Mouse (Mus musculus) heart, embryonic 13.5 days (tissue): ENCODE results near the gene Zyx. TPM values are rescaled to one million over a fixed set of nuclear protein-coding genes. Genes with fewer than 3 reads are reported as not detected.

ENCODE experiments used
- ATAC-seq: fragments of 200-750 bp; cut with Nextera tagmentation; 2 replicates; pipeline ENCODE4 v1.8.0; 2017; ENCODE audit warnings: moderate TSS enrichment; ENCODE audit not compliant: insufficient number of reproducible peaks, low FRiP score, low TSS enrichment; ENCODE audit errors: extremely low read depth
- H3K27ac ChIP-seq: fragments of 300-500 bp; sonication (generic); replicated peaks from 2 replicates; pipeline ENCODE4 v1.5.1; 2015; ENCODE audit warnings: moderate library complexity, mild to moderate bottlenecking, inconsistent platforms
- H3K27me3 ChIP-seq: fragments of 300-500 bp; sonication (generic); replicated peaks from 2 replicates; pipeline ENCODE4 v1.6.1; 2015; ENCODE audit warnings: mild to moderate bottlenecking, inconsistent platforms
- H3K36me3 ChIP-seq: fragments of 300-500 bp; sonication (generic); 2 replicates; pipeline ENCODE4 v1.6.1; 2015; ENCODE audit warnings: mild to moderate bottlenecking, inconsistent platforms
- H3K4me1 ChIP-seq: fragments of 300-500 bp; sonication (generic); 2 replicates; pipeline ENCODE4 v1.6.1; 2015; ENCODE audit warnings: inconsistent platforms
- H3K4me2 ChIP-seq: fragments of 300-500 bp; sonication (generic); 2 replicates; pipeline ENCODE4 v1.6.1; 2015; ENCODE audit warnings: inconsistent platforms, mild to moderate bottlenecking, moderate library complexity
- H3K4me3 ChIP-seq: fragments of 300-500 bp; sonication (generic); 2 replicates; pipeline ENCODE4 v1.5.1; 2015; ENCODE audit warnings: moderate library complexity, mild to moderate bottlenecking, inconsistent platforms
- H3K9ac ChIP-seq: fragments of 300-500 bp; sonication (generic); 2 replicates; pipeline ENCODE4 v1.6.1; 2015; ENCODE audit warnings: inconsistent platforms, mild to moderate bottlenecking, moderate library complexity
- H3K9me3 ChIP-seq: fragments of 300-500 bp; sonication (generic); 2 replicates; pipeline ENCODE4 v1.6.1; 2016; ENCODE audit warnings: inconsistent platforms
- WGBS: fragments of 180-500 bp; shearing (Covaris S2); methylation state at CpG from one replicate; pipeline ENCODE4 v1.1.7; 2015; ENCODE audit warnings: mixed read lengths; 5-methylcytosine and 5-hydroxymethylcytosine counted together
- polyA plus RNA-seq: library from polyadenylated mRNA; unstranded; fragments of >200 nt; fragmentation: Nextera tagmentation; extraction: Ambion mirVana; gene quantifications from 2 replicates; pipeline ENCODE4 v1.2.1, GENCODE M21; 2015

Gene Zyx
- polyA plus RNA-seq, 1 experiment from 2014 or later, result 173 TPM

DNA sequence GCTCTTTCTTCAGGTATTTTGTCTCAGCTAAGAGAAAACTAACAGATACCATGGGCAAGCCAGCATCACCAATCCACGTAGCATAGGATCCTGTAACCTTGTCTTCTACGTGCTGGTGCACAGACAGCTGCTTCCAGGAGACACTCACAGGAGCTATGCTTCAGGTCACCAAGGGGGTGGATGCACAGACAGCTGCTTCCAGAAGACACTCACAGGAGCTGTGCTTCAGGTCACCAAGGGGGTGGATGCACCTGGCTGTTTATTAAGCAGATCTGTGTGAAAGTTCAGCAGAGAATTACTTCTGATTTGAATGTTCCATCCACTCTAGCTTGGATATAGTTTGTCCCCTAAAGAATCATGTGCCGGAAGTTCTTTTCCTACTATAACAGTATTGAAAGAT lies 18.5 kb upstream of the Zyx start:
- ATAC-seq, result no peak
- H3K4me1 ChIP-seq, result no peaks in the 10 kb centered on the region
- H3K27me3 ChIP-seq, result 0 out of 2 replicates have a peak, but pooled peaks cover under 1% of the 10 kb centered on the region
- 84% methylated on average over 3 of the region's 3 CpGs for WGBS
- H3K9me3 ChIP-seq, result no peaks in the 10 kb centered on the region
- no peak overlapping the region for H3K4me2 ChIP-seq
- no peak overlapping the region for H3K4me3 ChIP-seq
- no peak overlapping the region for H3K9ac ChIP-seq
- H3K36me3 ChIP-seq, result no peaks in the 10 kb centered on the region
- no peak overlapping the region for H3K27ac ChIP-seq

DNA sequence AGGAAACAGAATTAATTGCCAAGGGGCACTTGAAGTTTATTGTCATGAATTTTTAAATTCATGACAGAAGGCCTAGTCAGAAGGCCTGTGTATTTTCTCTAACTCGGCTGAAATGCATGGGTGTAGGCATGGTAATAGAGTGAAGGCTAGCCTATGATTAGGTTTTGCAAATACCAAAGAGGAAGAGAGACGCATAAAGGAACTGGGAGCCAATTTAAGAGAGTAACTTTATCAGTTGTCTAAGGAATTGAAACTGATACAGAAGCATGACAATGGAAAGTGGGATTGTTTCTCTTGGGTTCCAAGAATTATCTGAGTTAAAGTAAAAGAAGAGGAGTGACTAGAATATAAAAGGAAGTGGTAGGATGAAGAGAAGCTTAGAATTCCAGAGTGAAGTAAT lies 10.2 kb upstream of the Zyx start:
- H3K4me1 ChIP-seq, result no peaks in the 10 kb centered on the region
- 76% methylated on average over 2 of the region's 2 CpGs for WGBS
- ATAC-seq, result no peak
- no peak overlapping the region for H3K27ac ChIP-seq
- no peak overlapping the region for H3K9ac ChIP-seq
- no peaks in the 10 kb centered on the region for H3K9me3 ChIP-seq
- H3K36me3 ChIP-seq, result no peaks in the 10 kb centered on the region
- H3K27me3 ChIP-seq, result no peaks in the 10 kb centered on the region
- H3K4me2 ChIP-seq, result no peak overlapping the region
- no peak overlapping the region for H3K4me3 ChIP-seq

DNA sequence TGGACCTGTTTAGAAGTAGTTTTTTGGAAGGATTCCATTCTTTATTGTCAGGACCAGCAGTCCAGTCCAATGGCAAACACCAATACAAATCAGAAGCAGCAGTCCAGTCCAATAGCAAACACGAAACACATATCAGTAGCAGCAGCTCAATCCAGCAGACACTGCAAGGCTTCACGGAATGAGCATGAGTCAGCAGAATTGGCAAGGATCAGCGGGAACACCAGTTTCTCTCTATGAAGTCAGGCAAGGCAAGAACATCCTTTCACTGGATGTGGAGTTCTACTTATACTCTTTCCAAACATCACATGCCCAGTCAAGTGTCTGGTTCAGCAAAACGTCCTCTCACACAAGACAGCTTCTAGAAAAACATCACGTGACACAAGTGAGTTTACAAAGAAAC lies 9.4 kb upstream of the Zyx start:
- Histone ChIP-seq H3K36me3 (no peaks in the 10 kb centered on the region), H3K4me2 (no peak overlapping the region), H3K9ac (no peak overlapping the region), H3K4me3 (no peak overlapping the region), H3K9me3 (no peaks in the 10 kb centered on the region), H3K27me3 (no peaks in the 10 kb centered on the region), H3K27ac (no peak overlapping the region), H3K4me1 (no peaks in the 10 kb centered on the region)
- WGBS, result 68% methylated on average over 5 of the region's 5 CpGs
- ATAC-seq, result no peak

DNA sequence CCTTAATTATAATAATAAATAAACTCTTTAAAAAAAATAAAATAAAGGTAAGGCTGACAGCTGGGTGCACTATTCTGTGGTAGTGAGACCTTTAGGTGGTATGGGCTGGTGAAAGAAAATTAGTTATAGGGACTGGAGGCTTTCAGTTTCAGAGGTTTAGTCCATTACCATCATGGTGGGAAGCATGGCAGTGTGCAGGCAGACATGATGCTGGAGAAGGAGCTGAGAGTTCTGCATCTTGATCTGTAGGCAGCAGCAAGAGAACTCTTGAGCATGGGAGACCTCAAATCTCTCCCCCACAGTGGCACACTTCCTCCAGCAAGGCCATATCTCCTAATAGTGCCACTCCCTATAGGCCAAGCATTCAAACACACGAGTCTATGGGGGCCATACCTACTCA lies 7.3 kb upstream of the Zyx start:
- WGBS, result 63% methylated on average over 1 of the region's 1 CpGs
- Histone ChIP-seq H3K27me3 (no peaks in the 10 kb centered on the region), H3K9me3 (no peaks in the 10 kb centered on the region), H3K9ac (no peak overlapping the region), H3K36me3 (no peaks in the 10 kb centered on the region), H3K4me1 (no peaks in the 10 kb centered on the region), H3K4me3 (no peak overlapping the region), H3K27ac (no peak overlapping the region), H3K4me2 (no peak overlapping the region)
- ATAC-seq, result no peak

GRCm38 (mm10) chr6:42343361-42344120 lies 5.9 kb upstream of the Zyx start:
- 73% methylated on average over 9 of the region's 9 CpGs for WGBS
- no peaks in the 10 kb centered on the region for H3K27me3 ChIP-seq
- no peak overlapping the region for H3K9ac ChIP-seq
- H3K36me3 ChIP-seq, result no peaks in the 10 kb centered on the region
- H3K4me3 ChIP-seq, result no peak overlapping the region
- ATAC-seq, result no peak
- H3K27ac ChIP-seq, result no peak overlapping the region
- H3K4me1 ChIP-seq, result peaks cover 5% of the 10 kb centered on the region
- H3K4me2 ChIP-seq, result no peak overlapping the region
- no peaks in the 10 kb centered on the region for H3K9me3 ChIP-seq

DNA sequence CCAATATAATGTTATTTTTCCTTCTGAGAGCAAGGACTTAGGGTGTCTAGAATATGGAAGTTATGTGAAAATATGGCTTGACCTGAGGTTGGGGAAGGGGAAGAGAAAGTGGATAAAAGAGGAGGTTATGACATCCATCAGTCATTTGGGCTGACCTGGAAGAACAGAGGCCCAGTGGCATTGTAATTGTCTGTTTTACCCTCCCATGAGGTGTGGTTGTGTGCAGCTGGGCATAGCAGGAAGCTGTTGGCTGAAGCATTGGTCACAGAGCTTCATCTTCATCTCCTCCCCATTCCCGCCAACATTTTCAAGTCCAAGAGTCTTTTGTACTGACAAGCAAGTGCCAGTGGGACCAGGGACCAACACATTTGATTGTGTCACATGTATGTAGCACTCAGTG lies 5.2 kb upstream of the Zyx start:
- no peaks in the 10 kb centered on the region for H3K9me3 ChIP-seq
- no peak overlapping the region for H3K4me3 ChIP-seq
- no peaks in the 10 kb centered on the region for H3K36me3 ChIP-seq
- no peak overlapping the region for H3K4me2 ChIP-seq
- peaks cover 7% of the 10 kb centered on the region for H3K4me1 ChIP-seq
- no peaks in the 10 kb centered on the region for H3K27me3 ChIP-seq
- H3K9ac ChIP-seq, result no peak overlapping the region
- no peak overlapping the region for H3K27ac ChIP-seq
- ATAC-seq, result no peak
- 67% methylated on average over 1 of the region's 1 CpGs for WGBS

GRCm38 (mm10) chr6:42348281-42349005 lies 987 bp upstream of the Zyx start:
- H3K9ac ChIP-seq, result peak overlapping the region; percentile 100
- 38% methylated on average over 12 of the region's 12 CpGs for WGBS
- H3K27me3 ChIP-seq, result no peaks in the 10 kb centered on the region
- H3K9me3 ChIP-seq, result no peaks in the 10 kb centered on the region
- H3K4me3 ChIP-seq, result peak overlapping the region; percentile 94
- H3K36me3 ChIP-seq, result peaks cover 26% of the 10 kb centered on the region
- H3K4me1 ChIP-seq, result peaks cover 35% of the 10 kb centered on the region
- peak overlapping the region; percentile 98 for H3K4me2 ChIP-seq
- ATAC-seq, result no peak
- peak overlapping the region; percentile 100 for H3K27ac ChIP-seq

DNA sequence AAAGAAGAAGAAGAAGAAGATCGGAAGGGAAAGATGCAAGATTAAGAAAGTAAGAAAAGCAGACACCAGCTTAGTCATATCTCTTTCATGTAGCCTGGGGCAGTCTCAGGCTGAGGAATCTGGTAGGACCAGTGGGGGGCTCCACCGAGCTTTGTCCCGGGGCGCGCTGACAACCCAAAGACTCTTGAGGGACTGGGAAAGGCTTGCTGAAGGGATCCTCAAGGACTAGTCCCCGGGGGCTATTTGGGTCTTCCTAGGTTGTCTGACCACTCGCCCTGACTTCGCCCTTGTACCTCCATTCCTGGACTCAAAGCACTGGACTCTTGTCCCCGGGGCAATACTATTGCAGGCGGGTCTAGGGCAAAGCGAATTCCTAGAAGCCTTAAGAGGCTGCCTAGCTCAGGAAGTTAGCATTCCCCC lies 414 bp upstream of the Zyx start:
- no peak for ATAC-seq
- Histone ChIP-seq H3K4me3 (peak overlapping the region; percentile 94), H3K4me2 (peak overlapping the region; percentile 98), H3K9me3 (no peaks in the 10 kb centered on the region), H3K4me1 (peaks cover 40% of the 10 kb centered on the region), H3K36me3 (peaks cover 28% of the 10 kb centered on the region), H3K9ac (peak overlapping the region; percentile 100), H3K27ac (peak overlapping the region; percentile 100), H3K27me3 (no peaks in the 10 kb centered on the region)
- under 1% methylated on average over 11 of the region's 11 CpGs for WGBS

- Histone ChIP-seq H3K9ac (peak overlapping the region; percentile 100), H3K4me2 (peak overlapping the region; percentile 98), H3K36me3 (peaks cover 38% of the 10 kb centered on the region), H3K4me1 (peaks cover 53% of the 10 kb centered on the region), H3K9me3 (no peaks in the 10 kb centered on the region), H3K4me3 (peak overlapping the region; percentile 94), H3K27me3 (no peaks in the 10 kb centered on the region), H3K27ac (peak overlapping the region; percentile 100)
- under 1% methylated on average over 71 of the region's 72 CpGs for WGBS
- peak; percentile 19; the same call in 1 of the 2 replicates for ATAC-seq
Measured at GRCm38 (mm10) chr6:42350021-42350967, 864 bp downstream of the Zyx start.

GRCm38 (mm10) chr6:42350968-42351775 lies 1.7 kb downstream of the Zyx start:
- no peaks in the 10 kb centered on the region for H3K27me3 ChIP-seq
- peak overlapping the region; percentile 94 for H3K4me3 ChIP-seq
- 25% methylated on average over 13 of the region's 13 CpGs for WGBS
- ATAC-seq, result no peak
- peak overlapping the region; percentile 98 for H3K4me2 ChIP-seq
- peak overlapping the region; percentile 100 for H3K27ac ChIP-seq
- no peaks in the 10 kb centered on the region for H3K9me3 ChIP-seq
- H3K4me1 ChIP-seq, result peaks cover 62% of the 10 kb centered on the region
- peaks cover 47% of the 10 kb centered on the region for H3K36me3 ChIP-seq
- peak overlapping the region; percentile 100 for H3K9ac ChIP-seq
